Mouse (Mus musculus) embryonic facial prominence, embryonic 10.5 days (tissue): ENCODE results near the gene Srebf1. TPM values are rescaled to one million over a fixed set of nuclear protein-coding genes. Genes with fewer than 3 reads are reported as not detected.
A peak's percentile ranks its signal among the peaks of the same experiment; 100 is the strongest.

ENCODE experiments used
- DNase-seq: peaks from one replicate; pipeline ENCODE4 v3.0.0-alpha.2; 2017; ENCODE audit warnings: low spot score
- H3K27ac ChIP-seq: fragments of 300-500 bp; sonication (generic); replicated peaks from 2 replicates; pipeline ENCODE4 v1.5.1; 2016; ENCODE audit warnings: mild to moderate bottlenecking
- H3K27me3 ChIP-seq: fragments of 300-500 bp; sonication (generic); replicated peaks from 2 replicates; pipeline ENCODE4 v1.6.1; 2016; ENCODE audit warnings: low read depth, mild to moderate bottlenecking; ENCODE audit not compliant: poor library complexity, severe bottlenecking
- H3K36me3 ChIP-seq: fragments of 300-500 bp; sonication (generic); replicated peaks from 2 replicates; pipeline ENCODE4 v1.6.1; 2016; ENCODE audit warnings: mild to moderate bottlenecking, moderate library complexity
- H3K4me1 ChIP-seq: fragments of 300-500 bp; sonication (generic); 2 replicates; pipeline ENCODE4 v1.6.1; 2016
- H3K4me3 ChIP-seq: fragments of 300-500 bp; sonication (generic); 2 replicates; pipeline ENCODE4 v1.5.1; 2016; ENCODE audit warnings: mild to moderate bottlenecking, moderate library complexity
- H3K9me3 ChIP-seq: fragments of 300-500 bp; sonication (generic); 2 replicates; pipeline ENCODE4 v1.6.1; 2016; ENCODE audit warnings: mild to moderate bottlenecking
- WGBS: fragments of 180-500 bp; shearing (Covaris S2); methylation state at CpG from one replicate; pipeline ENCODE4 v1.1.7; 2016; 5-methylcytosine and 5-hydroxymethylcytosine counted together
- polyA plus RNA-seq: library from polyadenylated mRNA; unstranded; fragments of >200 nt; fragmentation: Nextera tagmentation; extraction: Ambion mirVana; gene quantifications from 2 replicates; pipeline ENCODE4 v1.2.1, GENCODE M21; 2016

Srebf1 gene
- polyA plus RNA-seq, 1 experiment from 2014 or later: 52.1 TPM

- H3K36me3 ChIP-seq: peaks cover 7% of the 10 kb centered on the region; the same call in 1 of the 2 replicates
- WGBS: 56% methylated on average over 4 of the region's 4 CpGs
- no peak overlapping the region for H3K4me3 ChIP-seq
- DNase-seq: no peak
- no peaks in the 10 kb centered on the region for H3K27me3 ChIP-seq
- peaks cover 53% of the 10 kb centered on the region for H3K4me1 ChIP-seq
- no peak overlapping the region for H3K27ac ChIP-seq
- H3K9me3 ChIP-seq: no peaks in the 10 kb centered on the region
These were observed 9.6 kb upstream of the Srebf1 start for GRCm38 (mm10) chr11:60231951-60232350.

- H3K27me3 ChIP-seq: no peaks in the 10 kb centered on the region
- peaks cover 55% of the 10 kb centered on the region for H3K4me1 ChIP-seq
- DNase-seq: no peak
- peaks cover 7% of the 10 kb centered on the region; the same call in 1 of the 2 replicates for H3K36me3 ChIP-seq
- 79% methylated on average over 3 of the region's 3 CpGs for WGBS
- H3K27ac ChIP-seq: no peak overlapping the region
- no peak overlapping the region for H3K4me3 ChIP-seq
- no peaks in the 10 kb centered on the region for H3K9me3 ChIP-seq
These were observed 8.9 kb upstream of the Srebf1 start for GRCm38 (mm10) chr11:60231326-60231725.

GRCm38 (mm10) chr11:60230512-60230911 lies 8.1 kb upstream of the Srebf1 start:
- Histone ChIP-seq H3K27ac (peak overlapping the region; percentile 46), H3K36me3 (peaks cover 7% of the 10 kb centered on the region; the same call in 1 of the 2 replicates), H3K4me1 (peaks cover 55% of the 10 kb centered on the region), H3K27me3 (no peaks in the 10 kb centered on the region), H3K4me3 (no peak overlapping the region), H3K9me3 (no peaks in the 10 kb centered on the region)
- DNase-seq: no peak
- WGBS: 88% methylated on average over 7 of the region's 7 CpGs

- Histone ChIP-seq H3K4me3 (no peak overlapping the region), H3K27me3 (no peaks in the 10 kb centered on the region), H3K27ac (peak overlapping the region; percentile 46; the same call in 1 of the 2 replicates), H3K9me3 (no peaks in the 10 kb centered on the region), H3K36me3 (peaks cover 4% of the 10 kb centered on the region; the same call in 1 of the 2 replicates), H3K4me1 (peaks cover 55% of the 10 kb centered on the region)
- peak; percentile 39 for DNase-seq
- 66% methylated on average over 13 of the region's 13 CpGs for WGBS
These were observed 7.4 kb upstream of the Srebf1 start for GRCm38 (mm10) chr11:60229821-60230220.

GRCm38 (mm10) chr11:60228525-60228924 lies 6.1 kb upstream of the Srebf1 start:
- no peaks in the 10 kb centered on the region for H3K9me3 ChIP-seq
- WGBS: 71% methylated on average over 3 of the region's 3 CpGs
- peaks cover 4% of the 10 kb centered on the region; the same call in 1 of the 2 replicates for H3K36me3 ChIP-seq
- no peaks in the 10 kb centered on the region for H3K27me3 ChIP-seq
- no peak overlapping the region for H3K27ac ChIP-seq
- H3K4me3 ChIP-seq: no peak overlapping the region
- H3K4me1 ChIP-seq: peaks cover 58% of the 10 kb centered on the region
- DNase-seq: no peak

- Histone ChIP-seq H3K27me3 (peaks cover 4% of the 10 kb centered on the region; the same call in 1 of the 2 replicates), H3K4me1 (peaks cover 63% of the 10 kb centered on the region), H3K27ac (no peak overlapping the region), H3K36me3 (peaks cover 4% of the 10 kb centered on the region; the same call in 1 of the 2 replicates), H3K4me3 (no peak overlapping the region), H3K9me3 (no peaks in the 10 kb centered on the region)
- 69% methylated on average over 1 of the region's 1 CpGs for WGBS
- no peak for DNase-seq
These were observed 3.5 kb upstream of the Srebf1 start for GRCm38 (mm10) chr11:60225874-60226273.

GRCm38 (mm10) chr11:60224676-60225075 lies 2.3 kb upstream of the Srebf1 start:
- DNase-seq: no peak
- no peak overlapping the region for H3K4me3 ChIP-seq
- H3K4me1 ChIP-seq: peaks cover 64% of the 10 kb centered on the region
- peak overlapping the region; percentile 16; the same call in 1 of the 2 replicates for H3K27ac ChIP-seq
- peaks cover 4% of the 10 kb centered on the region; the same call in 1 of the 2 replicates for H3K27me3 ChIP-seq
- H3K36me3 ChIP-seq: peaks cover 2% of the 10 kb centered on the region; the same call in 1 of the 2 replicates
- no peaks in the 10 kb centered on the region for H3K9me3 ChIP-seq
- WGBS: 52% methylated on average over 4 of the region's 4 CpGs

- no peaks in the 10 kb centered on the region for H3K9me3 ChIP-seq
- H3K27ac ChIP-seq: peak overlapping the region; percentile 75
- H3K4me1 ChIP-seq: peaks cover 61% of the 10 kb centered on the region
- peaks cover 4% of the 10 kb centered on the region; the same call in 1 of the 2 replicates for H3K27me3 ChIP-seq
- WGBS: 46% methylated on average over 3 of the region's 3 CpGs
- peaks cover 19% of the 10 kb centered on the region for H3K36me3 ChIP-seq
- peak overlapping the region; percentile 58 for H3K4me3 ChIP-seq
- no peak for DNase-seq
These were observed 304 bp downstream of the Srebf1 start for GRCm38 (mm10) chr11:60222085-60222468.

GRCm38 (mm10) chr11:60221425-60221824 lies 956 bp downstream of the Srebf1 start:
- 82% methylated on average over 6 of the region's 6 CpGs for WGBS
- H3K27me3 ChIP-seq: peaks cover 4% of the 10 kb centered on the region; the same call in 1 of the 2 replicates
- peaks cover 61% of the 10 kb centered on the region for H3K4me1 ChIP-seq
- no peak for DNase-seq
- no peaks in the 10 kb centered on the region for H3K9me3 ChIP-seq
- no peak overlapping the region for H3K4me3 ChIP-seq
- H3K27ac ChIP-seq: 0 out of 2 replicates have a peak overlapping the region, but pooled peaks have one; percentile 48
- peaks cover 22% of the 10 kb centered on the region for H3K36me3 ChIP-seq

- Histone ChIP-seq H3K27me3 (peaks cover 4% of the 10 kb centered on the region; the same call in 1 of the 2 replicates), H3K36me3 (peaks cover 27% of the 10 kb centered on the region), H3K9me3 (no peaks in the 10 kb centered on the region), H3K4me3 (peak overlapping the region; percentile 79), H3K4me1 (peaks cover 72% of the 10 kb centered on the region), H3K27ac (peak overlapping the region; percentile 96)
- DNase-seq: peak; percentile 95
- under 1% methylated on average over 46 of the region's 46 CpGs for WGBS
These were observed 2.0 kb downstream of the Srebf1 start for GRCm38 (mm10) chr11:60220291-60220804.

GRCm38 (mm10) chr11:60219609-60220008 lies 2.8 kb downstream of the Srebf1 start:
- H3K4me1 ChIP-seq: peaks cover 72% of the 10 kb centered on the region
- peak overlapping the region; percentile 79 for H3K4me3 ChIP-seq
- peaks cover 28% of the 10 kb centered on the region for H3K36me3 ChIP-seq
- DNase-seq: no peak
- H3K9me3 ChIP-seq: no peaks in the 10 kb centered on the region
- 55% methylated on average over 8 of the region's 8 CpGs for WGBS
- H3K27ac ChIP-seq: peak overlapping the region; percentile 96
- H3K27me3 ChIP-seq: peaks cover 4% of the 10 kb centered on the region; the same call in 1 of the 2 replicates

GRCm38 (mm10) chr11:60217467-60217866 lies 4.9 kb downstream of the Srebf1 start:
- H3K4me3 ChIP-seq: no peak overlapping the region
- WGBS: 92% methylated on average over 7 of the region's 7 CpGs
- H3K9me3 ChIP-seq: no peaks in the 10 kb centered on the region
- peaks cover 4% of the 10 kb centered on the region; the same call in 1 of the 2 replicates for H3K27me3 ChIP-seq
- H3K27ac ChIP-seq: no peak overlapping the region
- H3K4me1 ChIP-seq: peaks cover 73% of the 10 kb centered on the region
- peaks cover 28% of the 10 kb centered on the region for H3K36me3 ChIP-seq
- DNase-seq: no peak

GRCm38 (mm10) chr11:60216671-60217070 lies 5.7 kb downstream of the Srebf1 start:
- Histone ChIP-seq H3K4me1 (peaks cover 73% of the 10 kb centered on the region), H3K9me3 (no peaks in the 10 kb centered on the region), H3K4me3 (no peak overlapping the region), H3K27ac (no peak overlapping the region), H3K36me3 (peaks cover 28% of the 10 kb centered on the region), H3K27me3 (peaks cover 1% of the 10 kb centered on the region; the same call in 1 of the 2 replicates)
- DNase-seq: no peak
- 91% methylated on average over 1 of the region's 1 CpGs for WGBS
